Mouse (Mus musculus) neural tube, embryonic 13.5 days (tissue): ENCODE measurements at regions not wholly inside any gene's neighbourhood (a gene's known extent, or its start where the extent isn't known, plus 50 kb on each side); places are given as distances from the start of the nearest gene placed in this dataset.

Source experiments
- ATAC-seq: fragments of 200-750 bp; cut with Nextera tagmentation; 2 replicates; pipeline ENCODE4 v1.8.0; 2017; ENCODE audit warnings: low read depth, mild to moderate bottlenecking, moderate TSS enrichment, moderate library complexity
- H3K27ac ChIP-seq: fragments of 300-500 bp; sonication (generic); replicated peaks from 2 replicates; pipeline ENCODE4 v1.5.1; 2015; ENCODE audit warnings: moderate library complexity, mild to moderate bottlenecking, inconsistent platforms
- H3K27me3 ChIP-seq: fragments of 300-500 bp; sonication (generic); 2 replicates; pipeline ENCODE4 v1.6.1; 2015; ENCODE audit warnings: mild to moderate bottlenecking, inconsistent platforms
- H3K36me3 ChIP-seq: fragments of 300-500 bp; sonication (generic); 2 replicates; pipeline ENCODE4 v1.6.1; 2015; ENCODE audit warnings: mild to moderate bottlenecking, inconsistent platforms
- H3K4me1 ChIP-seq: fragments of 300-500 bp; sonication (generic); replicated peaks from 2 replicates; pipeline ENCODE4 v1.6.1; 2015; ENCODE audit warnings: inconsistent platforms
- H3K4me2 ChIP-seq: fragments of 300-500 bp; sonication (generic); 2 replicates; pipeline ENCODE4 v1.6.1; 2015; ENCODE audit warnings: inconsistent platforms, mild to moderate bottlenecking, moderate library complexity
- H3K4me3 ChIP-seq: fragments of 300-500 bp; sonication (generic); 2 replicates; pipeline ENCODE4 v1.5.1; 2015; ENCODE audit warnings: mild to moderate bottlenecking, inconsistent platforms
- H3K9ac ChIP-seq: fragments of 300-500 bp; sonication (generic); 2 replicates; pipeline ENCODE4 v1.6.1; 2015; ENCODE audit warnings: moderate library complexity, mild to moderate bottlenecking, inconsistent platforms
- H3K9me3 ChIP-seq: fragments of 300-500 bp; sonication (generic); 2 replicates; pipeline ENCODE4 v1.6.1; 2016; ENCODE audit warnings: inconsistent platforms
- WGBS: fragments of 180-500 bp; shearing (Covaris S2); methylation state at CpG from one replicate; pipeline ENCODE4 v1.1.7; 2015; 5-methylcytosine and 5-hydroxymethylcytosine counted together

GRCm38 (mm10) chr2:172813319-172813718 lies 126.8 kb downstream of the Bmp7 start:
- ATAC-seq, result no peak
- 84% methylated on average over 11 of the region's 11 CpGs for WGBS
- Histone ChIP-seq H3K4me1 (no peaks in the 10 kb centered on the region; the same call in 1 of the 2 replicates), H3K4me3 (no peak overlapping the region), H3K27me3 (no peaks in the 10 kb centered on the region), H3K4me2 (no peak overlapping the region), H3K9me3 (no peaks in the 10 kb centered on the region), H3K27ac (no peak overlapping the region), H3K9ac (no peak overlapping the region), H3K36me3 (no peaks in the 10 kb centered on the region)

GRCm38 (mm10) chr2:172813906-172814305 lies 126.2 kb downstream of the Bmp7 start:
- WGBS, result 81% methylated on average over 4 of the region's 4 CpGs
- no peaks in the 10 kb centered on the region for H3K27me3 ChIP-seq
- H3K4me2 ChIP-seq, result no peak overlapping the region

GRCm38 (mm10) chr2:172815146-172815545 lies 125.0 kb downstream of the Bmp7 start:
- 98% methylated on average over 7 of the region's 7 CpGs for WGBS
- H3K27me3 ChIP-seq, result peaks cover 3% of the 10 kb centered on the region; the same call in 1 of the 2 replicates
- no peak for ATAC-seq
- no peak overlapping the region for H3K4me2 ChIP-seq
- no peaks in the 10 kb centered on the region for H3K36me3 ChIP-seq
- H3K9ac ChIP-seq, result no peak overlapping the region
- no peak overlapping the region for H3K4me3 ChIP-seq
- no peaks in the 10 kb centered on the region; the same call in 1 of the 2 replicates for H3K4me1 ChIP-seq
- no peaks in the 10 kb centered on the region for H3K9me3 ChIP-seq
- no peak overlapping the region for H3K27ac ChIP-seq

More at GRCm38 (mm10) chr2:172813906-172814305, 126.2 kb downstream of the Bmp7 start:
- no peak overlapping the region for H3K27ac ChIP-seq
- no peaks in the 10 kb centered on the region; the same call in 1 of the 2 replicates for H3K4me1 ChIP-seq
- ATAC-seq, result no peak
- no peaks in the 10 kb centered on the region for H3K36me3 ChIP-seq
- H3K4me3 ChIP-seq, result no peak overlapping the region
- no peaks in the 10 kb centered on the region for H3K9me3 ChIP-seq
- H3K9ac ChIP-seq, result no peak overlapping the region

- H3K4me1 ChIP-seq, result no peaks in the 10 kb centered on the region
- H3K27ac ChIP-seq, result no peak overlapping the region
- no peak overlapping the region for H3K4me3 ChIP-seq
- 58% methylated on average over 8 of the region's 8 CpGs for WGBS
- no peak for ATAC-seq
- H3K9me3 ChIP-seq, result no peaks in the 10 kb centered on the region
- peaks cover 14% of the 10 kb centered on the region for H3K27me3 ChIP-seq
- no peak overlapping the region for H3K4me2 ChIP-seq
- H3K9ac ChIP-seq, result no peak overlapping the region
- H3K36me3 ChIP-seq, result no peaks in the 10 kb centered on the region
These were observed 122.9 kb downstream of the Bmp7 start for GRCm38 (mm10) chr2:172817058-172817745.
